In the genomic region with DNA sequence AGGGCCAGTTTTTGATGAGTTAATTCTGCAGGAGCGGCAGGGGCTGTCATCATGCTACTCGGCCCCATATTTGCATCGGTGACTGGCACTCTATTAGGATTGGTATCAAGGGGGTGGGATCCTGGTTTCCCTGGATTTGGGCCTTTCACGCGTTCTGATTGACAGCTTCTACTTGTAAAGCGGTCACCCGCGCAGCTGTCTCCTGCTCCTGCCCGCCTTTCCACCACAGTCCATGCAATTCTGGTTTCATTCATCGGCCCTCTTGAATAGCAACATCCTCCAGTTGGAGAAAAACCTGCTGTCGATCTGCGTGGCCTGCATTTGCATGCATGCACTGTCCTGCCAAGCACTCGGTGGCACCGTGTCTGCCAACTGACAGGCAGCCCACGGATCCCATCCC, we compare ENCODE assay signal across 15 mouse cellular contexts.
DNase-seq lines count a peak whose midpoint lies in the region; ATAC-seq and TF ChIP-seq lines count a peak whose summit lies in the region.
"Had no signal": no experiment of that assay in that cellular context is flagged by ENCODE, and none has a peak within 500 bp of the region (broad histone marks: within the 10 kb centered on the region; RNA-seq: fewer than 3 reads in every experiment).

No protein-coding gene starts in this region.

- no peak overlapping the region for H3K9ac ChIP-seq in hindbrain, embryonic 14.5 days
- no peak overlapping the region for H3K9ac ChIP-seq in midbrain, postnatal 0 days (replicated peaks; ENCODE audit: low read length, poor library complexity, severe bottlenecking)
- H3K9ac ChIP-seq: liver, embryonic 13.5 days had no signal

- no peaks in the 10 kb centered on the region for H3K36me3 ChIP-seq in hindbrain, embryonic 14.5 days (replicated peaks; ENCODE audit: control insufficient read depth, insufficient read depth)
- no peaks in the 10 kb centered on the region for H3K36me3 ChIP-seq in midbrain, postnatal 0 days (ENCODE audit: insufficient read depth, low read length)
- H3K36me3 ChIP-seq: liver, embryonic 13.5 days had no signal

- H3K4me1 ChIP-seq in cerebellum, adult 2 months (ENCODE audit: control insufficient read depth, insufficient read depth, low read length), result no peaks in the 10 kb centered on the region
- peaks cover 6% of the 10 kb centered on the region; the same call in 1 of the 2 replicates for H3K4me1 ChIP-seq in hindbrain, embryonic 14.5 days (replicated peaks; ENCODE audit: control insufficient read depth, insufficient read depth, low read length)
- H3K4me1 ChIP-seq in midbrain, postnatal 0 days (ENCODE audit: insufficient read depth, low read length), result no peaks in the 10 kb centered on the region
- H3K4me1 ChIP-seq: liver, embryonic 13.5 days had no signal

- peak; percentile 21 to 40 for DNase-seq in cerebellum, postnatal 10 days
- DNase-seq in cerebellum, adult 2 months, result no peak
- DNase-seq in right cerebral cortex, postnatal 14 days, result peak; percentile 8
- no peak for DNase-seq in right cerebral cortex, adult 18-20 months
- peak; percentile 47 for DNase-seq in hindbrain, embryonic 14.5 days (ENCODE audit: low spot score)
- DNase-seq in midbrain, postnatal 0 days (ENCODE audit: low spot score), result peak; percentile 54
- no peak for DNase-seq in kidney, postnatal 14 days
- DNase-seq in testis, postnatal 14 days (ENCODE audit: low spot score), result no peak
- DNase-seq: gastrocnemius, postnatal 36 days; kidney, postnatal 25 days; liver, embryonic 13.5 days; lung, postnatal 4 days; thymus, adult 2 months had no signal

- no peak for TF ChIP-seq CTCF in cerebellum, adult 2 months (IDR thresholded peaks at IDR 0.05; ENCODE audit: borderline replicate concordance, insufficient read depth, low read depth, low read length)
- no peak for TF ChIP-seq CTCF in midbrain, postnatal 0 days (IDR thresholded peaks at IDR 0.05)

- no peak for TF ChIP-seq POLR2A in cerebellum, adult 2 months (IDR thresholded peaks at IDR 0.05; ENCODE audit: borderline replicate concordance, insufficient read depth, low read length)

- no peaks in the 10 kb centered on the region; the same call in 1 of the 2 replicates for H3K27me3 ChIP-seq in cerebellum, adult 2 months (ENCODE audit: control insufficient read depth, insufficient read depth, low read length)
- peaks cover 5% of the 10 kb centered on the region; the same call in 1 of the 2 replicates for H3K27me3 ChIP-seq in hindbrain, embryonic 14.5 days (ENCODE audit: control insufficient read depth, insufficient read depth, low read length)
- peaks cover 29% of the 10 kb centered on the region for H3K27me3 ChIP-seq in midbrain, postnatal 0 days (ENCODE audit: insufficient read depth, low read length)
- H3K27me3 ChIP-seq: liver, embryonic 13.5 days had no signal

- no peaks in the 10 kb centered on the region for H3K9me3 ChIP-seq in hindbrain, embryonic 14.5 days (ENCODE audit: control insufficient read depth, low read length)
- H3K9me3 ChIP-seq in midbrain, postnatal 0 days (ENCODE audit: low read length), result no peaks in the 10 kb centered on the region
- H3K9me3 ChIP-seq: liver, embryonic 13.5 days had no signal

- ATAC-seq in hindbrain, embryonic 14.5 days (ENCODE audit: low FRiP score), result peak; percentile 79; the same call in 1 of the 2 replicates
- peak; percentile 47; the same call in 1 of the 2 replicates for ATAC-seq in midbrain, postnatal 0 days (ENCODE audit: low FRiP score)
- ATAC-seq: intestine, postnatal 0 days had no signal

- H3K27ac ChIP-seq in cerebellum, adult 2 months (ENCODE audit: insufficient read depth, low read length), result no peak overlapping the region
- H3K27ac ChIP-seq in hindbrain, embryonic 14.5 days, result peak overlapping the region; percentile 1; the same call in 1 of the 2 replicates
- no peak overlapping the region for H3K27ac ChIP-seq in midbrain, postnatal 0 days (ENCODE audit: low read depth, low read length)
- H3K27ac ChIP-seq: liver, embryonic 13.5 days had no signal

- no peak overlapping the region for H3K4me3 ChIP-seq in cerebellum, adult 2 months (replicated peaks; ENCODE audit: insufficient read depth, low read depth, low read length)
- H3K4me3 ChIP-seq in hindbrain, embryonic 14.5 days (replicated peaks; ENCODE audit: low read length), result no peak overlapping the region
- no peak overlapping the region for H3K4me3 ChIP-seq in midbrain, postnatal 0 days (ENCODE audit: low read depth, low read length)
- H3K4me3 ChIP-seq: liver, embryonic 13.5 days; myocyte had no signal

- 9% methylated on average over 15 of the region's 15 CpGs for WGBS in cerebellum, adult 2 months
- WGBS in hindbrain, embryonic 14.5 days, result 19% methylated on average over 15 of the region's 15 CpGs
- 19% methylated on average over 15 of the region's 15 CpGs for WGBS in midbrain, postnatal 0 days

- H3K4me2 ChIP-seq in hindbrain, embryonic 14.5 days (replicated peaks), result peak overlapping the region; percentile 31; the same call in 1 of the 2 replicates
- peak overlapping the region; percentile 27; the same call in 1 of the 2 replicates for H3K4me2 ChIP-seq in midbrain, postnatal 0 days (ENCODE audit: low read depth, low read length, poor library complexity, severe bottlenecking)
- H3K4me2 ChIP-seq: liver, embryonic 13.5 days had no signal

Comparison
In these comparisons a context has a peak if more than half of its experiments do, and no peak if none do; other contexts are left out.
1. DNase-seq: peak in cerebellum, postnatal 10 days (2 of 2), right cerebral cortex, postnatal 14 days (single experiment), hindbrain, embryonic 14.5 days (single experiment) and midbrain, postnatal 0 days (single experiment); none in cerebellum, adult 2 months (0 of 2), right cerebral cortex, adult 18-20 months (single experiment), kidney, postnatal 14 days (single experiment) and testis, postnatal 14 days (single experiment).